Mouse (Mus musculus) embryo, embryonic 10.5 days (tissue): ENCODE results near the gene Fgf23.

Experiments used
- DNase-seq: peaks from one replicate; pipeline ENCODE4 v3.0.0-alpha.2; 2015; ENCODE audit warnings: low spot score

Gene Fgf23

DNA sequence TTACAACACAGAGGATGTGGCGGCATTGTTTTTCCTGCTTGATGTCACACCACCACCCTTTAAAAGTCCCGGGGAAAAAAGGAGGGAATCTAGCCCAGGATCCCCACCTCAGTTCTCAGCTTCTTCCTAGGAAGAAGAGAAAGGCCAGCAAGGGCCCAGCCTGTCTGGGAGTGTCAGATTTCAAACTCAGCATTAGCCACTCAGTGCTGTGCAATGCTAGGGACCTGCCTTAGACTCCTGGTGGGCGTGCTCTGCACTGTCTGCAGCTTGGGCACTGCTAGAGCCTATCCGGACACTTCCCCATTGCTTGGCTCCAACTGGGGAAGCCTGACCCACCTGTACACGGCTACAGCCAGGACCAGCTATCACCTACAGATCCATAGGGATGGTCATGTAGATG is at the start of gene Fgf23:
Gene Fgf23 (plus strand): TSS at position 86 of the 400 bp plus-strand sequence.
- DNase-seq, result peak; percentile 80

DNA sequence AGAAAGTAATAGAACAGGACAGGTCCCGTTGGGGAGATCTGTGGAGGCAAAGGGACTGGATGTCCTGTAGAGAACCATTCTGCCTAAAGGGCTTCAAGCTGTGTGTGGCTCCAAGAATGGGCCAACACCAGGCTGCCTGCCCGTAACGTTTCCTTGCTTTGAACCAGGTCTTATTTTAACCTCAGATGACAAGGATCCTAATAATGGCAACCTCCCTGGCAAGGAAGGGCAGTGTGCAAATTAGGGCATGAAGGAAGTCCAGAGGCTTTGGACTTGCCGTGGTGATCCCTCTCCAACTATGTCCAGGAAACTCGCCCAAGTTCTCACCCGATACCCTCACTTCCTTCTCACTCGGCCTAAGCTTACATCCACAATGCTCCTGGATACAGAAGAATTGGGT is 47.9 kb upstream of the Fgf23 start:
- DNase-seq, result no peak

- peak; percentile 78 for DNase-seq
These were observed 37.9 kb upstream of the Fgf23 start for GRCm38 (mm10) chr6:127034760-127035159.

- no peak for DNase-seq
These were observed 27.8 kb upstream of the Fgf23 start for GRCm38 (mm10) chr6:127044909-127045308.

GRCm38 (mm10) chr6:127050847-127051246 is 21.9 kb upstream of the Fgf23 start:
- peak; percentile 71 for DNase-seq

DNA sequence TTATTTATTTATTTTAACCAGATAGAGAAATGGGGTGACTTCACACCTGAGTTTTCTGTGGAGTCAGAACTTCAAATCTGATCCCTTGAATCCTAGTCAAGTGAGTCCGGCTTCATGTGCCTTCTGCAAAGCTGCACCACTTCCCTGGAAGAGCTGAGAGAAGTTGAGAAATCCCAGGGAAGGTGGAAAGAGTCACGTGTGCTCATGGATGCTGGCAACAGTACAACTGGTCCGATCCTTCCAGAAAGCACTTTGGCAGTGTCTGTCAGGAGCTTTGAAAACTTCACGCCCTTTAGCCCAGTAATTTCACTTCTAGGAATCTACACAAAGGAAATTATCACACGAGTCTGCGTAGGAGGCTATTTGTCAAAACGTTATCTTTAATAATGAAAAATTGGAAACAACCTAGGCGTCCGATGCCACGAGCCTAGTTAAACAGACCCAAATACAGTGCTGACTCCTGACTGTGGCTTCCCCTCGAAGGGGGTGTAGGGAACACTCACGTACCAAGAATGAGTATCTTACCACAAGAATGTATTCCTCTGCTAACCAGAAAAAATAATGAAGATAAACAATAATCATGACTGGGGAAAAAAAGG is 15.6 kb upstream of the Fgf23 start:
- DNase-seq, result no peak

DNA sequence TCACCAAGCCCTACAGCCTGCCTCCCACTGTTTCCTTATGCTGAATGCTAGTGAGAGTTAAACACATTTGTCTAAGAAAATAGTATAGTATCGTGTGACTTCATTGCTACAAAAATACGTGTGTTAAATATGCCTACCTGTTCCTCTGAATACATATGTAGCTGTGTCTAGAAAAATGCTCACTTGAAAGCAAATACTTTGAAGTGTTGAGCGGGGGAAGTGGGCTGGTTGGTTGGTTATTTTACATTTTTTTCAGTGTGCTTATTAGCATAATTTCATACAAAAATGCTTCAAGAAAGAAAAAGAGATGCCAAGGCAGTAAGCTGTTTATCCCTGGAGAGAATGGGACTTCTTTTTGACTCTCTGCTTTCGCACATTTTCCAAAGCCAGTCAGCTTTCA is 12.7 kb upstream of the Fgf23 start:
- DNase-seq, result no peak

- DNase-seq, result no peak
These were observed 8.8 kb upstream of the Fgf23 start for GRCm38 (mm10) chr6:127063915-127064314.

GRCm38 (mm10) chr6:127064815-127065214 is 7.9 kb upstream of the Fgf23 start:
- DNase-seq, result peak; percentile 42

DNA sequence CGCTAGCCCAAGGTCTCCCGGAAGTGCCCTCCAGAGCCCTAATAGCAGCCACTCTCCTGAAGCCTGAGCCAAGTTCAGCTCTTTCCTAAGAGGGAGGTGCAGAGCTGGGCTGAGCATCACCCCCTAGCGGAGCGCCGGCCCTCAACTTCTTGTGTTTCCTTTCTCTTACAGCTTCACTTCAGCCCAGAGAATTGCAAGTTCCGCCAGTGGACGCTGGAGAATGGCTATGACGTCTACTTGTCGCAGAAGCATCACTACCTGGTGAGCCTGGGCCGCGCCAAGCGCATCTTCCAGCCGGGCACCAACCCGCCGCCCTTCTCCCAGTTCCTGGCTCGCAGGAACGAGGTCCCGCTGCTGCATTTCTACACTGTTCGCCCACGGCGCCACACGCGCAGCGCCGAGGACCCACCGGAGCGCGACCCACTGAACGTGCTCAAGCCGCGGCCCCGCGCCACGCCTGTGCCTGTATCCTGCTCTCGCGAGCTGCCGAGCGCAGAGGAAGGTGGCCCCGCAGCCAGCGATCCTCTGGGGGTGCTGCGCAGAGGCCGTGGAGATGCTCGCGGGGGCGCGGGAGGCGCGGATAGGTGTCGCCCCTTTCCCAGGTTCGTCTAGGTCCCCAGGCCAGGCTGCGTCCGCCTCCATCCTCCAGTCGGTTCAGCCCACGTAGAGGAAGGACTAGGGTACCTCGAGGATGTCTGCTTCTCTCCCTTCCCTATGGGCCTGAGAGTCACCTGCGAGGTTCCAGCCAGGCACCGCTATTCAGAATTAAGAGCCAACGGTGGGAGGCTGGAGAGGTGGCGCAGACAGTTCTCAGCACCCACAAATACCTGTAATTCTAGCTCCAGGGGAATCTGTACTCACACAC is 7.4 kb downstream of the Fgf23 start:
- DNase-seq, result peak; percentile 87

GRCm38 (mm10) chr6:127081820-127082219 is 9.1 kb downstream of the Fgf23 start:
- no peak for DNase-seq

GRCm38 (mm10) chr6:127086739-127087138 is 14.0 kb downstream of the Fgf23 start:
- no peak for DNase-seq

GRCm38 (mm10) chr6:127094565-127094964 is 21.9 kb downstream of the Fgf23 start:
- DNase-seq, result no peak

GRCm38 (mm10) chr6:127103506-127104275 is 31.0 kb downstream of the Fgf23 start:
- no peak for DNase-seq

DNA sequence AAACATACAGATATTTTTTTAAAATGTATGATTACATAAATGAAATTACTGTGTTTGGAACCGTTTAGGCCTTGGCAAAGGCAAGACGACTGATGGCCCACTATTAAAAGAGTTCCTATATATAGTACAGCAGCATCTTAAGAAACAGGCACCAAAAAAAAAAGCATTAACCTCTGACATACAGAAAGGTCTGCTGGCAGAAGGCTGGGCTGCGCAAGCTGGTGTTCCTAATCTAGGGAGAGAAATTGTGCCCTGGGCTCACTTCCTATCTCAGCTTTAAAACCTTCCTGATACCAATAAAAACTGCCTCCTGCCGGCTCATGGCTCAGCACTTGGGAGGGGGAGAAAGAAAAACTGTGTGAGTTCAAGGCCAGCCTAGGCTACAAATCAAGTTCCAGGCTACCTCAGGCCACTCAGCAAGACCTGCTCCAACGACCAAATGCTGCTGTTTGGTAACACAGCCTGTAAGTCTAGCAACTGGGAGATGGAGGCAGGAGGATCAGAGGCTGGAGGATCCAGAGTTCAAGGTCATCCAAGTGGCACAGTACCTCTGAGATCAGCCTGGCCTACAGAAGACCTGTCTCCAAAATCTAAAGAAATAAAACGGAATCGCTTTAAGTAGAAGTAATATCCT is 31.8 kb downstream of the Fgf23 start:
- no peak for DNase-seq

DNA sequence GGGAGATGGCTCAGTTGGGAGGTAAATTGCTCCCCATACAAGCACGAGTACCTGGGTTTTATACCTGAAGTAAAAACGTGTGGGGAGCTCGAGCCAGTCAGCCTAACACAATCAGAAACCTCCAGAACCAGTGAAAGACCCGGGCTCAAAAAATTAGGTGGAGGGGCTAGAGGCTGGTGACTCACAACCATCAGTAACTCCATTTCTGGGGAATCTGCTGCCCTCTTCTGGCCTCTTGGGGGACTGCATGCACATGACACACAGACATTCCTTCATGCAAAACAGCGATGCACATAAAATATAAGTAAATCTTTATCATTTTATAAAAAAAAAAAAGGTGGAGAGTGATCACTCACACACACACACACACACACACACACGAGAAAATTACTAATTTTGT is 32.4 kb downstream of the Fgf23 start:
- DNase-seq, result peak; percentile 72

GRCm38 (mm10) chr6:127106189-127106588 is 33.5 kb downstream of the Fgf23 start:
- no peak for DNase-seq

DNA sequence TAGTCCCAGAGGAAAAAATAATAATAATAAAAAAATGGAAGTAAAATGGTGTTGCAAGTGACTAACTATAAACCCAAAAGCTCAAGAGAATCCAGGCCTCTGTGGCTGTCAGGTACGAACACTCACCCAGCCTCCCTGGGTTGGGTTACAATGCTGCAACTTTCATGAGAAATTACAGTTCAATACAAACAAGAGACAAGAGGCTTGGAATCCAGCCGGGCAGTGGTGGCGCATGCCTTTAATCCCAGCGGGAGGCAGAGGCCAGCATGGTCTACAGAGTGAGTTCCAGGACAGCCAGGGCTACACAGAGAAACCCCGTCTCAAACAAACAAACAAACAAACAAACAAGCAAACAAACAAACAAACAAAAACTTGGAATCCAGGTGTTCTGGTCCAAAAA is 34.0 kb downstream of the Fgf23 start:
- DNase-seq, result no peak

DNA sequence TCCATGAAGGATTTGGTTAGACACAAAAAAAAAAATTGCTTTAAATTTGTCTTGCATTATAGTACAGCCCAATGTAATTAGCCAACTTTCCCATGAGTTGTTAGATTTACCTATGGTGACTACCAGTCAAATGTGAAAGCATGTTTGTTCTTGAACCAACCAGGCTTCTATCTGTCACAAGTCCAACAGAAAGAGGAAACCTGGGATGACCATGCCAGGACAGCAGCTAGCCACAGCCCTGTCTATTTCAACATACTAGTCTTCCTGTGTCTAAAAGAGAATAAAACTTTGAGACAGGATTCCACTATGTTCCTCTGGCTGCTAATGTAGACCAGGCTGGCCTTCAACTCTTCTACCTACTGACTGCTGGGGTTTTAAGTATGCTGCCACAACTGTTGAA is 34.7 kb downstream of the Fgf23 start:
- DNase-seq, result no peak

GRCm38 (mm10) chr6:127108368-127109060 is 35.8 kb downstream of the Fgf23 start:
- DNase-seq, result no peak

GRCm38 (mm10) chr6:127109402-127109930 is 36.8 kb downstream of the Fgf23 start, which contains the start of gene Tigar:
Gene Tigar, minus strand, starts transcription at chr6:127109557.
- peak; percentile 96 for DNase-seq
